Mouse (Mus musculus): Measurements from ENCODE around the gene Parp8. TPM values are rescaled to one million over a fixed set of nuclear protein-coding genes. Genes with fewer than 3 reads are reported as not detected.
"Not testable (repeated sequence)": the region's sequence is repeated elsewhere in the genome, so short reads cannot be mapped to it uniquely, and the experiment has no call there.

The Parp8 gene
- total RNA-seq, 1 experiment, result 2.2 TPM

DNA sequence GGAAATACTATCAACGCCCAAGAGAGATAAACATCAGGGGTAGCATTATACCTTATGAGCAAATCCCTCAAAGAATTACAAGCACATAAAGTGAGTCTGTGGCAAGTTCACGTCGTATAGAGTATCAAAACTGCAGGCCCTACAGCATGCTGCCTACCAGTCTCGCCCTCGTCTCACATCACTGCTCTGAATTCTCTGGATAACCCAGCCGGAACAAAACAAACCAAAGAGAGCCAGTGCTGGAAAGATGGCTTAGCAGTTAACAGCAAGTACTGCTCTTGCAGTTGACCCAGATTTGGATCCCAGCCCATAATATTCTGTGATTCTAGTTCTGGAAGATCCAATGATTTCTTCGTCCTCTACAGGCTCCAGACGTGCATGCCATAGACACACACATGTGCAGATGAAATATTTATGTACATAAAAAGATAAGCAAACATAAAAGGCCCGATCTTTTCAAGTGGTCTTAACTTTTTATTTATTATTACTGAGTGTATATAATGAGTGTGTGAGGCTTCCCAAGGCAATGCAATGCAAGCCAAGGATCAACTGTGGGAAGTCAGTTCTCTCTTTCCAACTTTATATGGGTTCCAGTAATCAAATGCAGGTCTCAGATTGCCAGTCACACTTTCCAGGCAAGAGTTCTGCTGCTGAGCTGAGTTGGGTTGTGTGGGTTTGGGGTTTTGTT is 77.6 kb downstream of the Parp8 start:
- Histone ChIP-seq H3K9me3 (ENCODE audit: control insufficient read depth, insufficient read depth, low read depth, low read length) (no peaks in the 10 kb centered on the region), H3K9ac (ENCODE audit: insufficient read depth, low read depth, low read length, poor library complexity, severe bottlenecking) (no peak overlapping the region), H3K4me1 (ENCODE audit: control insufficient read depth in 2 of 2, insufficient read depth in 2 of 2, low read length in 2 of 2, poor library complexity in 1 of 2) (no peaks in the 10 kb centered on the region), H3K27ac (ENCODE audit: insufficient read depth, low read depth, low read length, poor library complexity, severe bottlenecking) (no peak overlapping the region), H3K4me3 (ENCODE audit: insufficient read depth in 1 of 2, low read depth in 1 of 2, low read length in 2 of 2, poor library complexity in 1 of 2, severe bottlenecking in 1 of 2) (no peak overlapping the region), H3K36me3 (ENCODE audit: control insufficient read depth, insufficient read depth, low read length, poor library complexity, severe bottlenecking) (no peaks in the 10 kb centered on the region)
- in situ Hi-C loops (cut with MboI; ENCODE audit: low sequenced_read_pairs in 2 of 2, unreplicated experiment in 2 of 2), result no loop called here
- TF ChIP-seq ZC3H11A (IDR thresholded peaks at IDR 0.05; ENCODE audit: borderline replicate concordance, low read depth, low read length) (no peak), CHD2 (IDR thresholded peaks at IDR 0.05; ENCODE audit: low read depth, low read length) (no peak), HCFC1 (IDR thresholded peaks at IDR 0.05; ENCODE audit: borderline replicate concordance, insufficient read depth, low read length) (no peak)
- DNase-seq (ENCODE audit: low read depth, low spot score), result no peak

DNA sequence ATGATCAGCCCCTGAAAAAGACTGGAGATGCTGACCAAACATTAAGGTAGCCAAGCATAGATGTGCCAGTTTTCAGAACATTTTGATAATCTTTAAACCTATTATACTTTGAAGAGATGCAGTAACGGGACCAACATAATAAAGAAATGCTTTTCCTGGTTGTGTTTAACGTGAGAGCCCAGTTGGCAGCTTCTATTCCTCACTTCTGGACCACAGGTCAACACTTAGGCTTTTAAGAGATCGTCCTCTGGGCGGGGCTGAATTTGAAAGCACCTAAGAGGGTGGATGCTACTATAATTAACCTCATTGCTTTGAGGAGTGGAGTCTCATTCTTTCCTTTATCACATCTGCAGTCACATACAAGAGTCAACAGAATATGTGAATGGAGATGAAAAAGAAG is 78.8 kb downstream of the Parp8 start:
- Histone ChIP-seq H3K4me3 (ENCODE audit: insufficient read depth in 1 of 2, low read depth in 1 of 2, low read length in 2 of 2, poor library complexity in 1 of 2, severe bottlenecking in 1 of 2) (no peak overlapping the region), H3K27ac (ENCODE audit: insufficient read depth, low read depth, low read length, poor library complexity, severe bottlenecking) (no peak overlapping the region), H3K9ac (ENCODE audit: insufficient read depth, low read depth, low read length, poor library complexity, severe bottlenecking) (no peak overlapping the region), H3K36me3 (ENCODE audit: control insufficient read depth, insufficient read depth, low read length, poor library complexity, severe bottlenecking) (no peaks in the 10 kb centered on the region), H3K9me3 (ENCODE audit: control insufficient read depth, insufficient read depth, low read depth, low read length) (no peaks in the 10 kb centered on the region), H3K4me1 (ENCODE audit: control insufficient read depth in 2 of 2, insufficient read depth in 2 of 2, low read length in 2 of 2, poor library complexity in 1 of 2) (no peaks in the 10 kb centered on the region)
- no peak for DNase-seq (ENCODE audit: low read depth, low spot score)
- in situ Hi-C loops (cut with MboI; ENCODE audit: low sequenced_read_pairs in 2 of 2, unreplicated experiment in 2 of 2), result no loop called here
- TF ChIP-seq ZNF384 (IDR thresholded peaks at IDR 0.05; ENCODE audit: low read depth, low read length) (no peak), CHD2 (IDR thresholded peaks at IDR 0.05; ENCODE audit: low read depth, low read length) (no peak)

DNA sequence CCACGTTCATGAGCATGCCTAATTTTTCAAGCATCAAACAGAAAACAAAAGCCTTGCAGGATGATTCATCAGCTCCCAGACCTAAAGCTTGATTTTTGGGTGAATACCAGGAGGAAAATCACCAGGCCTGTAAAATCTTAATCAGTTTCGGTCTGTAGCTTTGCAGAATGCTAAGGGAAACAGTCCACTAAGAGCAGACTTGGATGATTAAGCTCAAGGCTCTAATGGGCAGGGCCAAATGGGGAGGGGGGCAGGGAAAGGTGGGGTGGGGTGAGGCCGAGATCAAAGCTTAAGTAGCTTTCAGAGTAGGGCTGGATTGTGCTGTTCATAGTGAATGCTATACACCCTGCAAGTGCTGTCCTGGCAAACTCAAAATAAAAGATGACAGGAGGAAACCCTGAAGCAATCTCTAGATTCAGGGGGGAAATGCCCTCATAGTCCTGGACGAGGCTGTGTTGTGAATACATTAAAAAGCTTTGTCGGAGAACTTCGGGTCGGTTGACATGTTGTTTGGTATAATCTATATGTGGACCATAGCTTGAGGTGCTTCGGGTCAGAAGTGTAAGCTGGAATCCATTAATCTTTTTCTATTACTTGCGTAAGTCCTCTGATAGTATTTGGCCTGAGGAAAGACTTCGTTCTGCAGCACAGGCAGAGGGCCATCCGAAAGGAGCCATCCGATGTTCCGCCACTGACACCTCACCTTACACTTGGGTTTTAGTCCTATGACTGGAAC is 83.9 kb downstream of the Parp8 start:
- H3K36me3 ChIP-seq (ENCODE audit: control insufficient read depth, insufficient read depth, low read length, poor library complexity, severe bottlenecking), result no peaks in the 10 kb centered on the region
- DNase-seq (ENCODE audit: low read depth, low spot score), result no peak
- H3K9me3 ChIP-seq (ENCODE audit: control insufficient read depth, insufficient read depth, low read depth, low read length), result no peaks in the 10 kb centered on the region
- H3K9ac ChIP-seq (ENCODE audit: insufficient read depth, low read depth, low read length, poor library complexity, severe bottlenecking), result no peak overlapping the region
- H3K27ac ChIP-seq (ENCODE audit: insufficient read depth, low read depth, low read length, poor library complexity, severe bottlenecking), result no peak overlapping the region
- H3K4me3 ChIP-seq (ENCODE audit: insufficient read depth in 1 of 2, low read depth in 1 of 2, low read length in 2 of 2, poor library complexity in 1 of 2, severe bottlenecking in 1 of 2), result no peak overlapping the region
- H3K4me1 ChIP-seq (ENCODE audit: control insufficient read depth in 2 of 2, insufficient read depth in 2 of 2, low read length in 2 of 2, poor library complexity in 1 of 2), result no peaks in the 10 kb centered on the region
- no peak for TF ChIP-seq CHD2 (IDR thresholded peaks at IDR 0.05; ENCODE audit: low read depth, low read length)
- no peak for TF ChIP-seq HCFC1 (IDR thresholded peaks at IDR 0.05; ENCODE audit: borderline replicate concordance, insufficient read depth, low read length)
- no peak for TF ChIP-seq ZC3H11A (IDR thresholded peaks at IDR 0.05; ENCODE audit: borderline replicate concordance, low read depth, low read length)
- TF ChIP-seq ZNF384 (IDR thresholded peaks at IDR 0.05; ENCODE audit: low read depth, low read length), result no peak
- no peak for TF ChIP-seq MAFK (IDR thresholded peaks at IDR 0.05; ENCODE audit: insufficient read depth, low read depth, low read length)
- in situ Hi-C loops (cut with MboI; ENCODE audit: low sequenced_read_pairs in 2 of 2, unreplicated experiment in 2 of 2), result no loop called here

DNA sequence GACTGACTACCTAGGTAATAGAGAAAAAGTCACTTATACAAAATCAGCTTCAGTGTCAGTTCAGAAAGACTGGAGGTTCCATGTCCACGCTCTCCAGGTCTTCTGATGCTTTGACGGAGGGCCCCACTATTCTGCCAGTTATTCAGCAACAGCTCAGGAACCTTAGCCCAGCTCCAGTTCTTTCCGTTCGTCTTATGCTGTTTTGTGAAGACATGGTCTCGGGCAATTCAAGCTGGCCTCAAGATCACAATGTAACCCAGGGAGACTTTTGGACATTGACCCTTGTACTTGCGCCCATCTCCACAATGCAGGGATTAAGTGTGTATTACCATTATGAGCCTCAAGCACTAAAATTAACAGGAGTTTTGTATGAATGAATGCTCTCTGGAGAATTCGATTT is 84.6 kb downstream of the Parp8 start:
- Histone ChIP-seq H3K9ac (ENCODE audit: insufficient read depth, low read depth, low read length, poor library complexity, severe bottlenecking) (no peak overlapping the region), H3K27ac (ENCODE audit: insufficient read depth, low read depth, low read length, poor library complexity, severe bottlenecking) (no peak overlapping the region), H3K4me3 (ENCODE audit: insufficient read depth in 1 of 2, low read depth in 1 of 2, low read length in 2 of 2, poor library complexity in 1 of 2, severe bottlenecking in 1 of 2) (no peak overlapping the region), H3K36me3 (ENCODE audit: control insufficient read depth, insufficient read depth, low read length, poor library complexity, severe bottlenecking) (no peaks in the 10 kb centered on the region), H3K9me3 (ENCODE audit: control insufficient read depth, insufficient read depth, low read depth, low read length) (no peaks in the 10 kb centered on the region), H3K4me1 (ENCODE audit: control insufficient read depth in 2 of 2, insufficient read depth in 2 of 2, low read length in 2 of 2, poor library complexity in 1 of 2) (no peaks in the 10 kb centered on the region)
- TF ChIP-seq ZC3H11A (IDR thresholded peaks at IDR 0.05; ENCODE audit: borderline replicate concordance, low read depth, low read length) (no peak), ZNF384 (IDR thresholded peaks at IDR 0.05; ENCODE audit: low read depth, low read length) (no peak), HCFC1 (IDR thresholded peaks at IDR 0.05; ENCODE audit: borderline replicate concordance, insufficient read depth, low read length) (no peak), MAFK (IDR thresholded peaks at IDR 0.05; ENCODE audit: insufficient read depth, low read depth, low read length) (no peak), CHD2 (IDR thresholded peaks at IDR 0.05; ENCODE audit: low read depth, low read length) (no peak)
- in situ Hi-C loops (cut with MboI; ENCODE audit: low sequenced_read_pairs in 2 of 2, unreplicated experiment in 2 of 2), result no loop called here
- no peak for DNase-seq (ENCODE audit: low read depth, low spot score)

DNA sequence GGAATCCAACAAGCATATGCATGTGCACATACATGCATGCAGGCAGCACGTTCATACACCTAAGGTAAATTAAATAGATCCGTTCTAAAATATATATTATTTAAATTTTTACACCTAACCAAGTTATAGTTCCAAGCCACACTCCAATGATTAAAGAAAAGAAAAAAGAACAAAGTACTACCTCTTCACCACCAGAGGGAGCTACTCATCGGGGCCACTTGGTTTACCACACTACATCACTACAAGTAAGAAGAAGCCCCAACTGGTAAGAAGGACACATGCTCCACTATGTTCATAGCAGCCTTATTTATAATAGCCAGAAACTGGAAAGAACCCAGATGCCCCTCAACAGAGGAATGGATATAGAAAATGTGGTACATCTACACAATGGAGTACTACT is 88.3 kb downstream of the Parp8 start:
- H3K9me3 ChIP-seq (ENCODE audit: control insufficient read depth, insufficient read depth, low read depth, low read length); H3K36me3 ChIP-seq (ENCODE audit: control insufficient read depth, insufficient read depth, low read length, poor library complexity, severe bottlenecking); H3K9ac ChIP-seq (ENCODE audit: insufficient read depth, low read depth, low read length, poor library complexity, severe bottlenecking); in situ Hi-C loops (cut with MboI; ENCODE audit: low sequenced_read_pairs in 2 of 2, unreplicated experiment in 2 of 2); H3K4me1 ChIP-seq (ENCODE audit: control insufficient read depth in 2 of 2, insufficient read depth in 2 of 2, low read length in 2 of 2, poor library complexity in 1 of 2); H3K4me3 ChIP-seq (ENCODE audit: insufficient read depth in 1 of 2, low read depth in 1 of 2, low read length in 2 of 2, poor library complexity in 1 of 2, severe bottlenecking in 1 of 2); H3K27ac ChIP-seq (ENCODE audit: insufficient read depth, low read depth, low read length, poor library complexity, severe bottlenecking): not testable (repeated sequence)
- peak; percentile 4 for DNase-seq (ENCODE audit: low read depth, low spot score)

All from ES-E14 (cell line).